ENCODE assay signal across 9 mouse cellular contexts in the genomic region with DNA sequence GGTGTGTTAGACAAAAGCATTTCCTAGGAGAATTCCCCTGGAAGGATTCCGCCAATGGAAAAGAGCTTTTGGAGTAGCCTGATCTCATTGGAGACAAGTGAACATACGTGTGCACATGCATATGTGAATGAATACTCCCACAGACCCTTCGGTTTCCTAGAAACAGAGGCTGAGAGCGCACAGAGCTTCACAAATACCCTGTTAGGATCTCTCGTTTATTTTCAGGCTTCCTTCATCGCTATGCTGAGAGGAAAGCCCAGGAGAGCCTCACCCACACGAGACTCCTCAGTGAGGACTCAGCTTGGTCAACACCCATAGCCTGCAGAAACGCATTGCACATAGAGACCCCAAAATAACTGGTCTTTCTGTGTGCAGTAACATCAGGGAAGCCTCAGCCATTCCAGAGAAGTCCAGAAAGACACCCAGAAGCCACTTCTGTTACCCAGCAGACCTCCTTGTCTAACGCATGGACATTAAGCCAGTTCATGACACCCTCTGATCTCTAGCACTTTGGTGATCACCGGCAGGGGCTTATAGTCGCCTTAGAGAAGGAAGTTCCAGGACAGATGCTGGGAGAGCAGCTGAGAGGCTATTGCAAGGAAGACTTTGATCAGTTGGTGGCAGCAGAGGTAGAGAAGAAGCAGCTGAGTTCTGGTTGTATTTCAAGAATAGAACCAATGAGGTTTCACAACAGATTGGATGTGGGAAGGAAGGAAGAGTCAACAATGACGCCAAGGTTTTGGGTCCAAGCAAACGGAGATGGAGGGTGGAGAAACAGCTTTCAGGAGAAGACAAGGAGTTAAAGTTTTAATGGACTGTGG. TPM values are rescaled to one million over a fixed set of nuclear protein-coding genes. Genes with fewer than 3 reads are reported as not detected.
DNase-seq lines count a peak whose midpoint lies in the region; ATAC-seq and TF ChIP-seq lines count a peak whose summit lies in the region.
"Had no signal": no experiment of that assay in that cellular context is flagged by ENCODE, and none has a peak within 500 bp of the region (broad histone marks: within the 10 kb centered on the region; RNA-seq: fewer than 3 reads in every experiment).

No protein-coding gene starts in this region.

- TF ChIP-seq CTCF in lung, embryonic 14.5 days (IDR thresholded peaks at IDR 0.05; ENCODE audit: low read depth) = peak; percentile 55

- ATAC-seq in lung, embryonic 14.5 days (ENCODE audit: insufficient read depth) = no peak

- H3K9me3 ChIP-seq in lung, embryonic 14.5 days (ENCODE audit: low read depth, low read length) = no peaks in the 10 kb centered on the region
- H3K9me3 ChIP-seq: embryonic facial prominence, embryonic 12.5 days had no signal

- H3K9ac ChIP-seq in lung, embryonic 14.5 days = no peak overlapping the region
- H3K9ac ChIP-seq: embryonic facial prominence, embryonic 12.5 days had no signal

- peaks cover 5% of the 10 kb centered on the region; the same call in 1 of the 2 replicates for H3K4me1 ChIP-seq in lung, embryonic 14.5 days (ENCODE audit: insufficient read depth)
- H3K4me1 ChIP-seq: embryonic facial prominence, embryonic 12.5 days had no signal

- peak; percentile 49 for DNase-seq in adrenal gland, postnatal 10 days
- DNase-seq in adrenal gland, postnatal 4 days (ENCODE audit: low spot score in 2 of 2) = no peak
- peak; percentile 49 for DNase-seq in urinary bladder, postnatal 14 days (ENCODE audit: low spot score)
- no peak for DNase-seq in urinary bladder, postnatal 36 days (ENCODE audit: low spot score in 2 of 2)
- DNase-seq in kidney, adult 8-10 months = peak; percentile 43 to 51
- peak; percentile 66 for DNase-seq in lung, embryonic 14.5 days
- DNase-seq in right cerebral cortex, postnatal 4 days = peak; percentile 37
- DNase-seq in ovary, adult 18-20 months (ENCODE audit: low spot score) = no peak

- H3K36me3 ChIP-seq in lung, embryonic 14.5 days (ENCODE audit: insufficient read depth) = no peaks in the 10 kb centered on the region
- H3K36me3 ChIP-seq: embryonic facial prominence, embryonic 12.5 days had no signal

- no peak overlapping the region for H3K27ac ChIP-seq in lung, embryonic 14.5 days (ENCODE audit: low read depth)
- H3K27ac ChIP-seq: embryonic facial prominence, embryonic 12.5 days had no signal

- no peak overlapping the region for H3K4me2 ChIP-seq in lung, embryonic 14.5 days
- H3K4me2 ChIP-seq: embryonic facial prominence, embryonic 12.5 days had no signal

- 48% methylated on average over 13 of the region's 13 CpGs for WGBS in lung, embryonic 14.5 days

- no peaks in the 10 kb centered on the region; the same call in 1 of the 2 replicates for H3K27me3 ChIP-seq in lung, embryonic 14.5 days (ENCODE audit: insufficient read depth, low read length)
- H3K27me3 ChIP-seq: embryonic facial prominence, embryonic 12.5 days had no signal

- no peak overlapping the region for H3K4me3 ChIP-seq in lung, embryonic 14.5 days (ENCODE audit: low read depth, low read length)
- H3K4me3 ChIP-seq: embryonic facial prominence, embryonic 12.5 days had no signal

RNA-seq across cellular contexts. Expression of gene Gpr156, which starts 58.4 kb away (rescaled TPM):
- total RNA-seq in adrenal gland, postnatal 10 days (2021) = under 1 TPM; 0.24 to 0.48 TPM
- total RNA-seq in adrenal gland, postnatal 4 days (2021) = 1 to 10 TPM; 1.2 to 1.5 TPM
- polyA plus RNA-seq in lung, embryonic 14.5 days (2014; fragmentation: Nextera tagmentation; extraction: Ambion mirVana) = 0.58 and 1.4 TPM in 2 replicates

Comparison
In these comparisons a context has a peak if more than half of its experiments do, and no peak if none do; other contexts are left out.
1. DNase-seq: peak in adrenal gland, postnatal 10 days (single experiment), urinary bladder, postnatal 14 days (single experiment), kidney, adult 8-10 months (2 of 2), lung, embryonic 14.5 days (single experiment) and right cerebral cortex, postnatal 4 days (single experiment); none in adrenal gland, postnatal 4 days (0 of 2), urinary bladder, postnatal 36 days (0 of 2) and ovary, adult 18-20 months (single experiment).